Mouse (Mus musculus): ENCODE results near the gene Ppie.
A peak's percentile ranks its signal among the peaks of the same experiment; 100 is the strongest.
"Not testable (repeated sequence)": the region's sequence is repeated elsewhere in the genome, so short reads cannot be mapped to it uniquely, and the experiment has no call there.

Gene Ppie

GRCm38 (mm10) chr4:123114651-123115050 is 25.1 kb downstream of the Ppie start:
- DNase-seq (ENCODE audit: low spot score) = not testable (repeated sequence)

- DNase-seq (ENCODE audit: low spot score) = no peak
Measured at GRCm38 (mm10) chr4:123112216-123112764, 27.5 kb downstream of the Ppie start.

- not testable (repeated sequence) for DNase-seq (ENCODE audit: low spot score)
Measured at GRCm38 (mm10) chr4:123111275-123111983, 28.3 kb downstream of the Ppie start.

GRCm38 (mm10) chr4:123110751-123111150 is 29.0 kb downstream of the Ppie start:
- no peak for DNase-seq (ENCODE audit: low spot score)

GRCm38 (mm10) chr4:123108056-123108455 is 31.7 kb downstream of the Ppie start:
- no peak for DNase-seq (ENCODE audit: low spot score)

GRCm38 (mm10) chr4:123106864-123107263 is 32.9 kb downstream of the Ppie start:
- no peak for DNase-seq (ENCODE audit: low spot score)

GRCm38 (mm10) chr4:123105929-123106328 is 33.8 kb downstream of the Ppie start:
- DNase-seq (ENCODE audit: low spot score) = not testable (repeated sequence)

GRCm38 (mm10) chr4:123105451-123105790 is 34.3 kb downstream of the Ppie start:
- no peak for DNase-seq (ENCODE audit: low spot score)

- DNase-seq (ENCODE audit: low spot score) = peak; percentile 25
Measured at GRCm38 (mm10) chr4:123104651-123105450, 34.9 kb downstream of the Ppie start, which contains the start of gene Bmp8b. TSS of gene Bmp8b (plus strand) at chr4:123105165.

- DNase-seq (ENCODE audit: low spot score) = no peak
Measured at GRCm38 (mm10) chr4:123093869-123094268, 45.9 kb downstream of the Ppie start.

GRCm38 (mm10) chr4:123093064-123093776 is 46.5 kb downstream of the Ppie start:
- no peak for DNase-seq (ENCODE audit: low spot score)

- no peak for DNase-seq (ENCODE audit: low spot score)
Measured at GRCm38 (mm10) chr4:123092621-123093020, 47.1 kb downstream of the Ppie start.

GRCm38 (mm10) chr4:123086381-123086780 is 53.4 kb downstream of the Ppie start:
- DNase-seq (ENCODE audit: low spot score) = no peak

- no peak for DNase-seq (ENCODE audit: low spot score)
Measured at GRCm38 (mm10) chr4:123085290-123085689, 54.5 kb downstream of the Ppie start.

- DNase-seq (ENCODE audit: low spot score) = no peak
Measured at GRCm38 (mm10) chr4:123083323-123083902, 56.3 kb downstream of the Ppie start.

GRCm38 (mm10) chr4:123082283-123083163 is 57.2 kb downstream of the Ppie start:
- DNase-seq (ENCODE audit: low spot score) = peak; percentile 67

- DNase-seq (ENCODE audit: low spot score) = peak; percentile 72
Measured at GRCm38 (mm10) chr4:123080791-123081190, 59.0 kb downstream of the Ppie start.

- DNase-seq (ENCODE audit: low spot score) = no peak
Measured at GRCm38 (mm10) chr4:123078231-123078630, 61.5 kb downstream of the Ppie start.

Measured in ovary, postnatal 36 days (tissue).